Mouse (Mus musculus) lung, postnatal 4 days (tissue): ENCODE measurements around the gene A830005F24Rik.

Source experiments
- DNase-seq, 2 experiments: peaks; one replicate each; pipeline ENCODE4 v3.0.0; 2021

The A830005F24Rik gene

GRCm38 (mm10) chr13:48545476-48546281, 32.3 kb downstream of the A830005F24Rik start:
- peak; percentile 98 to 99 for DNase-seq

- peak; percentile 100 for DNase-seq
Measured at GRCm38 (mm10) chr13:48546330-48546917, 33.1 kb downstream of the A830005F24Rik start.

GRCm38 (mm10) chr13:48547623-48548022, 34.3 kb downstream of the A830005F24Rik start:
- no peak for DNase-seq

- DNase-seq, result no peak
Measured at GRCm38 (mm10) chr13:48548296-48548695, 34.9 kb downstream of the A830005F24Rik start.

- DNase-seq, result peak; percentile 92 to 96
Measured at GRCm38 (mm10) chr13:48552181-48553090, 39.1 kb downstream of the A830005F24Rik start.

GRCm38 (mm10) chr13:48553511-48553910, 40.1 kb downstream of the A830005F24Rik start:
- DNase-seq, result no peak

GRCm38 (mm10) chr13:48554552-48554951, 41.2 kb downstream of the A830005F24Rik start:
- DNase-seq, result no peak

GRCm38 (mm10) chr13:48555976-48556375, 42.6 kb downstream of the A830005F24Rik start:
- no peak for DNase-seq

GRCm38 (mm10) chr13:48561481-48561880, 48.1 kb downstream of the A830005F24Rik start:
- DNase-seq, result no peak

- peak in 1 of 2 experiments; percentile 56 for DNase-seq
Measured at GRCm38 (mm10) chr13:48562336-48562735, 49.0 kb downstream of the A830005F24Rik start.
